ENCODE assay signal across 8 mouse cellular contexts in genomic region chr6:51171761-51172160, GRCm38 (mm10).
DNase-seq lines count a peak whose midpoint lies in the region; ATAC-seq and TF ChIP-seq lines count a peak whose summit lies in the region.

No protein-coding gene starts in this region.

- no peak for ATAC-seq in kidney, embryonic 15.5 days (replicated peaks; ENCODE audit: low FRiP score)

- H3K4me1 ChIP-seq in heart, embryonic 10.5 days: peaks cover 52% of the 10 kb centered on the region
- H3K4me1 ChIP-seq in kidney, embryonic 15.5 days: peaks cover 51% of the 10 kb centered on the region
- peaks cover 13% of the 10 kb centered on the region for H3K4me1 ChIP-seq in testis, adult 2 months (ENCODE audit: control insufficient read depth, insufficient read depth, low read length)

- peaks cover 26% of the 10 kb centered on the region for H3K27me3 ChIP-seq in heart, embryonic 10.5 days (ENCODE audit: insufficient read depth, poor library complexity, severe bottlenecking)
- H3K27me3 ChIP-seq in kidney, embryonic 15.5 days: peaks cover 21% of the 10 kb centered on the region
- peaks cover 5% of the 10 kb centered on the region for H3K27me3 ChIP-seq in testis, adult 2 months (ENCODE audit: control insufficient read depth, insufficient read depth, low read length)

- H3K27ac ChIP-seq in heart, embryonic 10.5 days: peak overlapping the region; percentile 89
- peak overlapping the region; percentile 93 for H3K27ac ChIP-seq in kidney, embryonic 15.5 days
- H3K27ac ChIP-seq in testis, adult 2 months (ENCODE audit: control insufficient read depth, insufficient read depth, low read depth, low read length): no peak overlapping the region

- peak overlapping the region; percentile 49 for H3K9ac ChIP-seq in kidney, embryonic 15.5 days

- H3K4me3 ChIP-seq in heart, embryonic 10.5 days: peak overlapping the region; percentile 62
- H3K4me3 ChIP-seq in kidney, embryonic 15.5 days (replicated peaks): peak overlapping the region; percentile 43
- peak overlapping the region; percentile 15; the same call in 1 of the 2 replicates for H3K4me3 ChIP-seq in testis, adult 2 months (ENCODE audit: control insufficient read depth, low read depth, low read length)

- DNase-seq in adrenal gland, postnatal 14 days: peak; percentile 70
- no peak for DNase-seq in adrenal gland, adult 8-10 months
- DNase-seq in embryo, embryonic 10.5 days (ENCODE audit: low spot score): peak; percentile 82
- DNase-seq in heart, embryonic 10.5 days (ENCODE audit: low spot score): peak; percentile 85
- peak; percentile 66 for DNase-seq in lung, postnatal 36 days
- no peak for DNase-seq in layer of hippocampus, adult 18-20 months (ENCODE audit: low spot score in 2 of 2)

- no peaks in the 10 kb centered on the region for H3K9me3 ChIP-seq in heart, embryonic 10.5 days
- no peaks in the 10 kb centered on the region for H3K9me3 ChIP-seq in kidney, embryonic 15.5 days (replicated peaks)

- peak overlapping the region; percentile 86 for H3K4me2 ChIP-seq in kidney, embryonic 15.5 days

- TF ChIP-seq POLR2A in testis, adult 2 months (IDR thresholded peaks at IDR 0.05; ENCODE audit: control insufficient read depth, low read depth, low read length): no peak

- no peaks in the 10 kb centered on the region for H3K36me3 ChIP-seq in heart, embryonic 10.5 days
- no peaks in the 10 kb centered on the region for H3K36me3 ChIP-seq in kidney, embryonic 15.5 days
- H3K36me3 ChIP-seq in testis, adult 2 months (ENCODE audit: control insufficient read depth, insufficient read depth, low read length): no peaks in the 10 kb centered on the region

- TF ChIP-seq CTCF in testis, adult 2 months (IDR thresholded peaks at IDR 0.05; ENCODE audit: control insufficient read depth, insufficient read depth, insufficient replicate concordance, low read depth, low read length): no peak

- 2% methylated on average over 22 of the region's 22 CpGs for WGBS in heart, embryonic 10.5 days
- 2% methylated on average over 22 of the region's 22 CpGs for WGBS in kidney, embryonic 15.5 days

Comparison
In these comparisons a context has a peak if more than half of its experiments do, and no peak if none do; other contexts are left out.
1. DNase-seq: peak in adrenal gland, postnatal 14 days (single experiment), embryo, embryonic 10.5 days (single experiment), heart, embryonic 10.5 days (single experiment) and lung, postnatal 36 days (single experiment); none in adrenal gland, adult 8-10 months (single experiment) and layer of hippocampus, adult 18-20 months (0 of 2).
2. Peak in every context shown above with its lines, with median percentiles within 50 percentile points of each other: H3K4me3 ChIP-seq.